Mouse (Mus musculus): ENCODE data around the gene Npdc1.

DNA sequence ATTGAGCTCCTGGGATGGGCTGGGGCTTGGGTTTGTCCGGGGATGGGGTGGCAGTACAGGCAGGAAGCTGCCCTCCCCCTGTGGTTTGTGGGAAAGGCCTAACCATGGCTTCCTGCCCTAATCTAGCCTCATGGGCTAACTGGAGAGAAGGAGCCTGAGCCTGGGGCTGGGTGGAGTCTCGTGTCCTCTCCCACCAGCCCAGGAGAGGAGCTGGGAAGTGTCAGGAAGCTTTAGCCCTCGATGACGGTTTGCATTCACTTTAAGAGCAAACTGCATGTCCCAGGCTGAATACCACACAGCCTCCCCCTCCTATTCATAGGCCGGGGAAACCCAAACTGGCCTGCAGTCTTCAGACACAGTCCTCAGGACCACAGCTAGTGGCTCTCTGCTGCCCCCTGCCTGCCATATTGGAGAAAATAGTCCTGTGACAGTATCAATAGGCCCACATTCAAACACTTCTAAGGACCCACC lies 27.6 kb downstream of the Npdc1 start:
- no peak for TF ChIP-seq POLR2A (IDR thresholded peaks at IDR 0.05; ENCODE audit: low read depth, low read length)
- TF ChIP-seq CTCF (IDR thresholded peaks at IDR 0.05; ENCODE audit: borderline replicate concordance, insufficient read depth, low read length) = peak; percentile 58; the same call in 1 of the 2 replicates

All from embryonic fibroblast, embryonic 13.5 days (primary cell).